In the genomic region with DNA sequence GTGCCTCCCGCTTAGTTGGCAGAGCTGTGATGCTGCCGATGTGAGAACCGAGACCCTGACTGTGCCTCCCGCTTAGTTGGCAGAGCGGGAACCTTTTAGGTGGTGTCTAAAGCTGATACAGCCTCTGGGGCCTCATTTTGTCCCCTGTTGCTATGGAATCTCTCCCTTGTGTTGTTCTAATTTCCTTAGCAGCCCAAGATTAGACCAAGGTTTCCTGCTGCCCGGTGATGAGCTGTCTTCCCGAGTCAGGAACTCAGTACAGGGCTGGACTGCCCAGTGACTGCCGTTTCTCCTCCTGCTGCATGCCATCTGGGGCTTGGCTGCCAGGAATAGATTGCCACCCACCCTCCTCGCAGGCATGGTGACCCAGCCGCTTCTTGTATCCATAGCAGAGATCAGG, we compare ENCODE assay signal across 9 mouse cellular contexts. TPM values are rescaled to one million over a fixed set of nuclear protein-coding genes. Genes with fewer than 3 reads are reported as not detected.
A peak's percentile ranks its signal among the peaks of the same experiment; 100 is the strongest.
DNase-seq lines count a peak whose midpoint lies in the region; ATAC-seq lines count a peak whose summit lies in the region.
"Had no signal": no experiment of that assay in that cellular context is flagged by ENCODE, and none has a peak within 500 bp of the region (broad histone marks: within the 10 kb centered on the region; RNA-seq: fewer than 3 reads in every experiment).

No protein-coding gene starts in this region.

- no peaks in the 10 kb centered on the region for H3K9me3 ChIP-seq in forebrain, embryonic 14.5 days (replicated peaks; ENCODE audit: control insufficient read depth, low read length)
- H3K9me3 ChIP-seq in midbrain, embryonic 16.5 days (replicated peaks; ENCODE audit: control insufficient read depth, low read length, poor library complexity, severe bottlenecking): no peaks in the 10 kb centered on the region
- H3K9me3 ChIP-seq: limb, embryonic 10.5 days had no signal

- H3K4me2 ChIP-seq in forebrain, embryonic 14.5 days (ENCODE audit: low read length): no peak overlapping the region
- no peak overlapping the region for H3K4me2 ChIP-seq in midbrain, embryonic 16.5 days (ENCODE audit: low read length)

- intact Hi-C loops in left cerebral cortex, postnatal 36 days (cut with DNase I): no loop called here

- 30% methylated on average over 10 of the region's 10 CpGs for WGBS in forebrain, embryonic 14.5 days
- 54% methylated on average over 10 of the region's 10 CpGs for WGBS in midbrain, embryonic 16.5 days

- DNase-seq in frontal cortex, postnatal 25 days (ENCODE audit: low spot score in 2 of 2): no peak
- DNase-seq in left cerebral cortex, postnatal 36 days (ENCODE audit: low spot score in 2 of 2): peak; percentile 44 to 51
- no peak for DNase-seq in left cerebral cortex, adult 8-10 months (ENCODE audit: low spot score in 2 of 2)
- DNase-seq in forebrain, embryonic 14.5 days (ENCODE audit: low spot score): peak; percentile 18
- DNase-seq in gastrocnemius, adult 18-20 months (ENCODE audit: low spot score): no peak

- no peak overlapping the region for H3K4me3 ChIP-seq in forebrain, embryonic 14.5 days (ENCODE audit: low read depth, low read length)
- H3K4me3 ChIP-seq in midbrain, embryonic 16.5 days (ENCODE audit: low read depth, low read length): no peak overlapping the region
- H3K4me3 ChIP-seq: limb, embryonic 10.5 days had no signal

- H3K27me3 ChIP-seq in forebrain, embryonic 14.5 days (replicated peaks; ENCODE audit: control insufficient read depth, insufficient read depth, low read length): no peaks in the 10 kb centered on the region
- H3K27me3 ChIP-seq in midbrain, embryonic 16.5 days (ENCODE audit: control insufficient read depth, insufficient read depth, low read depth, low read length): no peaks in the 10 kb centered on the region

- no peak overlapping the region for H3K9ac ChIP-seq in forebrain, embryonic 14.5 days (ENCODE audit: low read length)
- no peak overlapping the region for H3K9ac ChIP-seq in midbrain, embryonic 16.5 days (ENCODE audit: low read depth, low read length)

- ATAC-seq in frontal cortex, adult (ENCODE audit: low TSS enrichment): peak; percentile 53
- no peak for ATAC-seq in forebrain, embryonic 14.5 days
- peak; percentile 43; the same call in 1 of the 2 replicates for ATAC-seq in midbrain, embryonic 16.5 days
- ATAC-seq: lung, postnatal 0 days had no signal

- peak overlapping the region; percentile 0; the same call in 1 of the 2 replicates for H3K27ac ChIP-seq in forebrain, embryonic 14.5 days (ENCODE audit: low read depth, low read length)
- 0 out of 2 replicates have a peak overlapping the region, but pooled peaks have one; percentile 19 for H3K27ac ChIP-seq in midbrain, embryonic 16.5 days (ENCODE audit: low read length)
- H3K27ac ChIP-seq: limb, embryonic 10.5 days had no signal

- peaks cover 69% of the 10 kb centered on the region for H3K36me3 ChIP-seq in forebrain, embryonic 14.5 days (ENCODE audit: control insufficient read depth, insufficient read depth, low read length)
- peaks cover 41% of the 10 kb centered on the region for H3K36me3 ChIP-seq in midbrain, embryonic 16.5 days (ENCODE audit: control insufficient read depth, insufficient read depth, low read length)

- H3K4me1 ChIP-seq in forebrain, embryonic 14.5 days (ENCODE audit: control insufficient read depth, insufficient read depth, low read length): peaks cover 6% of the 10 kb centered on the region; the same call in 1 of the 2 replicates
- peaks cover 12% of the 10 kb centered on the region for H3K4me1 ChIP-seq in midbrain, embryonic 16.5 days (ENCODE audit: control insufficient read depth, insufficient read depth, low read length)
- H3K4me1 ChIP-seq: limb, embryonic 10.5 days had no signal

RNA-seq across cellular contexts. Expression of a gene that starts 21.0 kb away (rescaled TPM):
- total RNA-seq in left cerebral cortex, postnatal 36 days (2021): 100 to 1,000 TPM; 188 to 200 TPM
- 100 to 1,000 TPM; 164 to 176 (median 165) TPM for total RNA-seq in left cerebral cortex, adult 8-10 months (2022)
- polyA plus RNA-seq in forebrain, embryonic 14.5 days (2014; fragmentation: Nextera tagmentation; extraction: Ambion mirVana): 50.8 and 78.5 TPM in 2 replicates
- 94.5 and 96.7 TPM in 2 replicates for polyA plus RNA-seq in midbrain, embryonic 16.5 days (2015; fragmentation: Nextera tagmentation; extraction: Ambion mirVana)
- total RNA-seq in gastrocnemius, adult 18-20 months (2021): 10 to 100 TPM; 24.0 to 30.5 TPM

RNA-seq across cellular contexts. Expression of a gene that starts 40.7 kb away (rescaled TPM):
- total RNA-seq in left cerebral cortex, postnatal 36 days (2021): 10 to 100 TPM; 26.0 to 35.6 TPM
- total RNA-seq in left cerebral cortex, adult 8-10 months (2022): 10 to 100 TPM; 32.7 to 36.9 (median 34.3) TPM
- polyA plus RNA-seq in forebrain, embryonic 14.5 days (2014; fragmentation: Nextera tagmentation; extraction: Ambion mirVana): 8.9 and 12.2 TPM in 2 replicates
- 10.9 and 13.0 TPM in 2 replicates for polyA plus RNA-seq in midbrain, embryonic 16.5 days (2015; fragmentation: Nextera tagmentation; extraction: Ambion mirVana)
- 10 to 100 TPM; 15.2 to 17.1 TPM for total RNA-seq in gastrocnemius, adult 18-20 months (2021)

Comparison
In these comparisons a context has a peak if more than half of its experiments do, and no peak if none do; other contexts are left out.
1. DNase-seq: peak in left cerebral cortex, postnatal 36 days (2 of 2) and forebrain, embryonic 14.5 days (single experiment); none in frontal cortex, postnatal 25 days (0 of 2), left cerebral cortex, adult 8-10 months (0 of 2) and gastrocnemius, adult 18-20 months (single experiment).
2. RNA of a gene that starts 21.0 kb away (total RNA-seq): 188 to 200 TPM in left cerebral cortex, postnatal 36 days and 164 to 176 TPM in left cerebral cortex, adult 8-10 months; 24.0 to 30.5 TPM in gastrocnemius, adult 18-20 months; every median in the first group is over 4 times any median in the second.